Mouse (Mus musculus): ENCODE measurements around the gene Olfr851. TPM values are rescaled to one million over a fixed set of nuclear protein-coding genes. Genes with fewer than 3 reads are reported as not detected.

Olfr851 gene
- not detected in 2 replicates for polyA plus RNA-seq (2016; fragmentation: Nextera tagmentation; extraction: Ambion mirVana)

DNA sequence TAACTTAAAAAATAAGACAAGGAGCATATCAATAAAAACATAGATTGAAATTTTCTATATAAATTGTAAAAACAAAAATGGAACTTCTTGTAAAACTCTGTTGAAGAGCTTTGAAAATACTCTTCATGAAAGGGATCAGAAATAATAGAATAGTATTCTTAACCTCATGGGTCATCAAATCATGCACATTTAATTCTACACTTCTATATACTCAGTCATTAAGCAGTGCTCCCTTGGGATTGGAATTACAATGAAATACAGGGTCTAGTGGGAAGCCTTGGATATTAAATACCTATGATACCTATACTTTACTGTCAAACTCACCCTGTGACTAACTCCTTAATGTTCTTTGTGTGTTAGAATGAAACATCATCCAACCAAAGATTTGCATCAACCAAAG, at the start of gene Olfr851:
Olfr851 (plus strand) TSS at position 301 of the 400 bp plus-strand sequence.
- DNase-seq (ENCODE audit: low spot score): no peak
- Histone ChIP-seq H3K27ac (no peak within 1 kb of the TSS), H3K36me3 (no peaks in the 10 kb centered on the region), H3K4me1 (no peaks in the 10 kb centered on the region), H3K4me3 (no peak within 1 kb of the TSS), H3K27me3 (ENCODE audit: low read depth, poor library complexity, severe bottlenecking) (no peaks in the 10 kb centered on the region), H3K9me3 (replicated peaks) (no peaks in the 10 kb centered on the region)

DNA sequence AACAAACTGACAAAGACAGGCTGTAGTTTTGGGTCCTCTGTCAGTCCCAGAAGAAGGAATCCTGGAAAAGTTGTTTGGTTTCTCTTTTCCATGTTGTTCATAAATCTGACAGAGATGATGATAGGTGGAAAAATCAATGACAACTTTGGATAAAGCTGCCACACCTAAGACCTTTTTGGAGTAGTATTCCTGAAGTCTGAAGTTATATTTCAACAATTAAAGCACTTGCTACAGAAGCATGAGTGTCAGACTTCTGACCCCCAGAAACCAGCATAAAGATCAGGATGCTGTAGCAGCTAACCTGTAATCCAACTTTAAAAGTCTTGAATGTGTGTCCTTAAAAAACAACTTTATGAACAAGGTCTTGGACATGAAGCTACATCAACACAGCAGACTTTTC, 14.9 kb upstream of the Olfr851 start, which contains the start of gene Olfr850:
Olfr850 (minus strand) TSS at position 101 of the 400 bp plus-strand sequence.
- Histone ChIP-seq H3K4me1 (no peaks in the 10 kb centered on the region), H3K36me3 (no peaks in the 10 kb centered on the region), H3K27ac (no peak within 1 kb of the TSS), H3K4me3 (no peak within 1 kb of the TSS), H3K27me3 (ENCODE audit: low read depth, poor library complexity, severe bottlenecking) (no peaks in the 10 kb centered on the region), H3K9me3 (replicated peaks) (no peaks in the 10 kb centered on the region; the same call in 1 of the 2 replicates)
- DNase-seq (ENCODE audit: low spot score): no peak

DNA sequence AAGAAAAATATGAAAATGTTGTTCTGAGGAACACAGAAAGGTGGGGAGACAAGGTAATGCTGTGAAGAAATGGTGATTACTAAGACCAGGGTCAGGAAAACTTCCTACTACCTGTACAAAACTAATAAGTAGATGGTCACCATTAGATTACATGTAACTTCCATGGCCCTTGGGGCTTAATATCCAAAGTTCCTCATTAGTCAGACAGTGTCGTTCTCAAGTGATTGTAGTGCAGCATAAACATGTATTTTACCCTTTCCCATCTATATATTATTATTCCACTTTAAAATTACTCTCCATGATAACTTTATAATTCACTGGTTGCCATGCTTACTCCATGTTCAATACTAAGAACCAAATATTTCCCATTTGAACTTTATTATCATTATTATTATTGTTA, 47.9 kb downstream of the Olfr851 start, which contains the start of gene Olfr853:
Olfr853 (minus strand) TSS at position 101 of the 400 bp plus-strand sequence.
- Histone ChIP-seq H3K36me3 (no peaks in the 10 kb centered on the region), H3K4me1 (no peaks in the 10 kb centered on the region), H3K9me3 (replicated peaks) (no peaks in the 10 kb centered on the region), H3K27me3 (ENCODE audit: low read depth, poor library complexity, severe bottlenecking) (no peaks in the 10 kb centered on the region), H3K27ac (no peak within 1 kb of the TSS), H3K4me3 (no peak within 1 kb of the TSS)
- DNase-seq (ENCODE audit: low spot score): no peak
- 68% methylated on average over 1 of the region's 1 CpGs for WGBS

Other genes starting within 250 kb of the Olfr851 start
- not detected in 2 replicates for gene Olfr843, start 241.3 kb upstream of the Olfr851 start, polyA plus RNA-seq (2016; fragmentation: Nextera tagmentation; extraction: Ambion mirVana)
- gene Olfr844, start 176.9 kb upstream of the Olfr851 start, polyA plus RNA-seq (2016; fragmentation: Nextera tagmentation; extraction: Ambion mirVana): not detected in 2 replicates
- not detected in 2 replicates for gene Olfr845, start 156.8 kb upstream of the Olfr851 start, polyA plus RNA-seq (2016; fragmentation: Nextera tagmentation; extraction: Ambion mirVana)
- not detected in 2 replicates for gene Olfr846, start 129.3 kb upstream of the Olfr851 start, polyA plus RNA-seq (2016; fragmentation: Nextera tagmentation; extraction: Ambion mirVana)
- not detected in 2 replicates for gene Olfr847, start 114.6 kb upstream of the Olfr851 start, polyA plus RNA-seq (2016; fragmentation: Nextera tagmentation; extraction: Ambion mirVana)
- not detected in 2 replicates for gene Olfr849, start 53.0 kb upstream of the Olfr851 start, polyA plus RNA-seq (2016; fragmentation: Nextera tagmentation; extraction: Ambion mirVana)
- gene Olfr850, start 15.0 kb upstream of the Olfr851 start, polyA plus RNA-seq (2016; fragmentation: Nextera tagmentation; extraction: Ambion mirVana): not detected in 2 replicates
- gene Olfr853, start 47.8 kb downstream of the Olfr851 start, polyA plus RNA-seq (2016; fragmentation: Nextera tagmentation; extraction: Ambion mirVana): not detected in 2 replicates
- gene Olfr854, start 74.1 kb downstream of the Olfr851 start, polyA plus RNA-seq (2016; fragmentation: Nextera tagmentation; extraction: Ambion mirVana): not detected in 2 replicates
- not detected in 2 replicates for gene Olfr855, start 89.3 kb downstream of the Olfr851 start, polyA plus RNA-seq (2016; fragmentation: Nextera tagmentation; extraction: Ambion mirVana)
- 35.3 and 36.9 TPM in 2 replicates for gene Zfp317, start 128.8 kb downstream of the Olfr851 start, polyA plus RNA-seq (2016; fragmentation: Nextera tagmentation; extraction: Ambion mirVana)
- gene Olfr857, start 216.1 kb downstream of the Olfr851 start, polyA plus RNA-seq (2016; fragmentation: Nextera tagmentation; extraction: Ambion mirVana): not detected in 2 replicates

Measured in limb, embryonic 10.5 days (tissue).